Mouse (Mus musculus): ENCODE results near the gene P4hb.

P4hb gene

DNA sequence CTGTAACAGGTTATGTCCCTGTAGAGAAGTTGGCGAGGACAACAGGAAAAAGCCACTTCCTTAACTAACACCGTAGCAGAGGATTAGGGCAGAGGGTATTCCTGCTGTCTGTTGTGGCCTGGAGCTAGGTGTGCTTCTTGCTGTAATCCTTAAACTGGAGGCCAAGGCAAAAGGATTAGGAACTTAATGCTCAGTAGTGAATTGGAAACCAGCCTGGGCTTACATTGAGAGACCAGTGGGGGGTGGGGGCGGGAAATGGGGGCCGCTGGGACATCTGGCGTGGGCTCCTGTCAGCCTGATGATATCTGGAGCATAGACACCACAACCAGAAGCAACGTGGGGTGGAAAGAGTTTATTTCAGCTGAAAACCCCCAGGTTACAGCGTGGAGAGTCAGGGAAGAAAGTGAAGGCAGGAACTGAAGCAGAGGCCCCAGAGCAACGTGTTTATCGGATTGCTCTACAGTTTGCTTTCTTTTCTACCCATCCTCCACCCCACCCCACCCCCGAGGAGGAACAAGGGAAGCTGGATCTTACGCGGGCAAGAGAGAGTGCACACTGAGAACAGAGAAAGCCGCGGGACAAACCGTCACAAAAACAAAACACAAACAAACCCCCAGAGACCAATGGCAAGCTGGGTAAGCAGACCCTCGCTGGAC lies 62.5 kb downstream of the P4hb start:
- peak in 1 of 2 experiments; percentile 65 for DNase-seq (ENCODE audit: low spot score in 2 of 2)

Data from spleen, postnatal 4 days (tissue).